Mouse (Mus musculus): ENCODE measurements at regions not wholly inside any gene's neighbourhood (a gene's known extent, or its start where the extent isn't known, plus 50 kb on each side); places are given as distances from the start of the nearest gene placed in this dataset.
A peak's percentile ranks its signal among the peaks of the same experiment; 100 is the strongest.

GRCm38 (mm10) chr10:47365016-47365538 lies 1787.4 kb downstream of the Hace1 start:
- peak; percentile 75; the same call in 1 of the 2 replicates for ATAC-seq (ENCODE audit: low FRiP score, low TSS enrichment)
- DNase-seq, result peak; percentile 49

DNA sequence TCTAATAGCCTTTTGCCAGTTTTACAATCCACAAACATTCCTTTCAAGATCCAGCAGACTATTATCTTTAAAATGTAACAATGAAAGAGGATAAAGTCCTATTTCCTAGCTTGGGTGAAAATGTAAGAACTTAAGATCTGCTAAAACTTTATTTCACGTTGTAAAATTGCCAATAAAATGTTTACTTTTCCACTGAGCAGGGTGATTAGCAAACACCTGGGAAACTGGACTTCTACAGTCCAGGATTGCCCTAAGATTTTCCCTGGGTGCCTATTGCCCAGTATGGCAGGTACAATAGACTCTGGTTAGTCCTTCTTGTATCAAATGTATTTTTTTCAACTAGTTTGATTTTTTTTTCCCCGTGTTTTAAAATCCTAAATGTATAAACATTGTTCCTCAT lies 1789.2 kb downstream of the Hace1 start:
- no peak overlapping the region for H3K4me2 ChIP-seq (ENCODE audit: low read length)
- DNase-seq (no peak), ATAC-seq (ENCODE audit: low FRiP score, low TSS enrichment) (no peak)
- no peaks in the 10 kb centered on the region for H3K36me3 ChIP-seq (ENCODE audit: control insufficient read depth, insufficient read depth, low read length)
- H3K9ac ChIP-seq (replicated peaks; ENCODE audit: low read length), result no peak overlapping the region
- WGBS, result 52% methylated on average over 2 of the region's 2 CpGs
- no peak overlapping the region for H3K27ac ChIP-seq (replicated peaks; ENCODE audit: low read depth, low read length)
- no peaks in the 10 kb centered on the region for H3K27me3 ChIP-seq (ENCODE audit: control insufficient read depth, insufficient read depth, low read length)
- H3K4me1 ChIP-seq (ENCODE audit: control insufficient read depth, insufficient read depth, low read length), result no peaks in the 10 kb centered on the region
- H3K9me3 ChIP-seq (ENCODE audit: control insufficient read depth, low read length), result no peaks in the 10 kb centered on the region
- no peak overlapping the region for H3K4me3 ChIP-seq (replicated peaks; ENCODE audit: low read depth, low read length)

More at GRCm38 (mm10) chr10:47365016-47365538, 1787.4 kb downstream of the Hace1 start:
- Histone ChIP-seq H3K9ac (replicated peaks; ENCODE audit: low read length) (no peak overlapping the region), H3K27ac (replicated peaks; ENCODE audit: low read depth, low read length) (no peak overlapping the region), H3K9me3 (ENCODE audit: control insufficient read depth, low read length) (no peaks in the 10 kb centered on the region), H3K4me1 (ENCODE audit: control insufficient read depth, insufficient read depth, low read length) (no peaks in the 10 kb centered on the region), H3K27me3 (ENCODE audit: control insufficient read depth, insufficient read depth, low read length) (no peaks in the 10 kb centered on the region), H3K4me2 (ENCODE audit: low read length) (no peak overlapping the region), H3K36me3 (ENCODE audit: control insufficient read depth, insufficient read depth, low read length) (no peaks in the 10 kb centered on the region), H3K4me3 (replicated peaks; ENCODE audit: low read depth, low read length) (no peak overlapping the region)
- WGBS, result 7% methylated on average over 1 of the region's 1 CpGs

DNA sequence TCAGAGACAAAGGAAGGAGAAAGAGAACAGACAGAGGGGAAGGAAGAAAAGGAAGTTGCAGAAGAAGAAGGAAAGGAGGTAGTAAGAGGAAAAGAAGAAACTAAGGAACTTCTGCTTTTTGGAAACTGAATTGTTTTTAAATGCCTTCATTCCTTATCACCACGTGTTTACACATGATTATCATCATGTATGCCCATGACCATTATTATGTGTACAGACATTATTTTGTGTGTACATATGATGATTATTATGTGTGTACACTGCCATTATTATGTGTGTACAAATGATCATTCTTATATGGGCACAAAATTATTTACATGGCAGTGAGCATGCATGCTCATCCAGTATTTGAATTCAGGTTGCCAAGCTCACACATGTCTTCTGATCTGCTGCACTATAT lies 1825.9 kb downstream of the Hace1 start:
- DNase-seq, result no peak
- no peaks in the 10 kb centered on the region for H3K36me3 ChIP-seq (ENCODE audit: control insufficient read depth, insufficient read depth, low read length)
- 77% methylated on average over 1 of the region's 1 CpGs for WGBS
- no peak overlapping the region for H3K27ac ChIP-seq (replicated peaks; ENCODE audit: low read depth, low read length)
- H3K9me3 ChIP-seq (ENCODE audit: control insufficient read depth, low read length), result no peaks in the 10 kb centered on the region
- no peak overlapping the region for H3K9ac ChIP-seq (replicated peaks; ENCODE audit: low read length)
- no peaks in the 10 kb centered on the region for H3K27me3 ChIP-seq (ENCODE audit: control insufficient read depth, insufficient read depth, low read length)
- ATAC-seq (ENCODE audit: low FRiP score, low TSS enrichment), result no peak
- H3K4me3 ChIP-seq (replicated peaks; ENCODE audit: low read depth, low read length), result no peak overlapping the region
- H3K4me1 ChIP-seq (ENCODE audit: control insufficient read depth, insufficient read depth, low read length), result no peaks in the 10 kb centered on the region
- no peak overlapping the region for H3K4me2 ChIP-seq (ENCODE audit: low read length)

GRCm38 (mm10) chr10:47426505-47426904 lies 1848.9 kb downstream of the Hace1 start:
- no peaks in the 10 kb centered on the region for H3K36me3 ChIP-seq (ENCODE audit: control insufficient read depth, insufficient read depth, low read length)
- H3K9me3 ChIP-seq (ENCODE audit: control insufficient read depth, low read length), result no peaks in the 10 kb centered on the region
- DNase-seq, result no peak
- no peak overlapping the region for H3K4me2 ChIP-seq (ENCODE audit: low read length)
- no peak overlapping the region for H3K4me3 ChIP-seq (replicated peaks; ENCODE audit: low read depth, low read length)
- 0 out of 2 replicates have a peak, but pooled peaks have one; percentile 14 for ATAC-seq (ENCODE audit: low FRiP score, low TSS enrichment)
- H3K4me1 ChIP-seq (ENCODE audit: control insufficient read depth, insufficient read depth, low read length), result no peaks in the 10 kb centered on the region
- WGBS, result 56% methylated on average over 7 of the region's 7 CpGs
- no peak overlapping the region for H3K27ac ChIP-seq (replicated peaks; ENCODE audit: low read depth, low read length)
- H3K9ac ChIP-seq (replicated peaks; ENCODE audit: low read length), result no peak overlapping the region
- no peaks in the 10 kb centered on the region for H3K27me3 ChIP-seq (ENCODE audit: control insufficient read depth, insufficient read depth, low read length)
